Comparison of ENCODE assay signal across 24 mouse cellular contexts in the genomic region with DNA sequence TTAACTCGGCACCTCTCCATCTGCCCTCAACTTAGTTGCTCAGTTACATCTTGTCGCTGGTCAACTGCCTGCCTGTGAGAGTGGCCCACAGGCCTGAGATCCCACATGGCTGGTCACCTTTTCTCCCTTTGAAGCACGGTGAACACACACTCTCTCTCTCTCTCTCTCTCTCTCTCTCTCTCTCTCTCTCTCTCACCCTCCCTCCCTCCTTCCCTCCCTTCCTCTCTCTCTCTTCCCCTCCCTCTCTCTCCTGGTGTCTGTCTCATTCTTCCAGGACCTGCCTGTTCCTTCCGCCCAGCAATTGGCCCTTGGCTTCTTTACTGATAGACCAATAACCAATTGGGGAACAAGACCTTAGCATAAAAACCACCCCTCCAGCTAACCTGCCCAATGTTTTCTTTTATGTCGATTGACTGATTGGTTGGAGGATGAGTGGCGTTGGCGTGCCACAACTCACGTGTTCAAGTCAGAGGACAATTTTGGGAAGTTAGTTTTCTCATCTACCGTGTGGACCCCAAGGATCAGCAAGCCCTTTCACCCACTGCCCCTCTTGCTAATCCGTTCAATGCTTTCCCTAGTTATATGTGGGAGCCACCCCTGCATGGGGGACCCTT. TPM values are rescaled to one million over a fixed set of nuclear protein-coding genes. Genes with fewer than 3 reads are reported as not detected.
"Had no signal": no experiment of that assay in that cellular context is flagged by ENCODE, and none has a peak within 500 bp of the region (broad histone marks: within the 10 kb centered on the region; RNA-seq: fewer than 3 reads in every experiment).

No protein-coding gene starts in this region.

- H3K4me2 ChIP-seq: limb, embryonic 13.5 days; liver, embryonic 13.5 days; lung, embryonic 14.5 days; midbrain, embryonic 13.5 days; neural tube, embryonic 13.5 days had no signal

- DNase-seq: kidney, adult 18-20 months; kidney, adult 9 months; kidney, postnatal 25 days; layer of hippocampus, adult 9-11 months; liver; liver, embryonic 13.5 days; lung, embryonic 14.5 days; retina, postnatal 1 day; right cerebral cortex, postnatal 25 days; spleen, adult 18-20 months; thymus, adult 2 months; thymus, postnatal 25 days had no signal

- H3K9me3 ChIP-seq: limb, embryonic 10.5 days; limb, embryonic 13.5 days; liver, embryonic 13.5 days; midbrain, embryonic 10.5 days; midbrain, embryonic 13.5 days; neural tube, embryonic 13.5 days had no signal

- H3K27ac ChIP-seq: kidney, postnatal 0 days; limb, embryonic 10.5 days; limb, embryonic 13.5 days; liver, embryonic 13.5 days; macrophage; midbrain, embryonic 10.5 days; midbrain, embryonic 13.5 days; neural tube, embryonic 13.5 days had no signal

- H3K4me3 ChIP-seq: layer of hippocampus, adult 2 months; limb, embryonic 10.5 days; limb, embryonic 13.5 days; liver, embryonic 13.5 days; midbrain, embryonic 10.5 days; midbrain, embryonic 13.5 days; myocyte; neural tube, embryonic 13.5 days had no signal

- H3K9ac ChIP-seq: limb, embryonic 13.5 days; liver, embryonic 13.5 days; lung, embryonic 14.5 days; midbrain, embryonic 13.5 days; neural tube, embryonic 13.5 days had no signal

- ATAC-seq: lung, postnatal 0 days; midbrain, embryonic 13.5 days; midbrain, embryonic 16.5 days had no signal

- H3K27me3 ChIP-seq: limb, embryonic 13.5 days; liver, embryonic 13.5 days; midbrain, embryonic 13.5 days; neural tube, embryonic 13.5 days had no signal

RNA-seq across cellular contexts. Expression of gene Cnr2, which starts 31.1 kb away (rescaled TPM):
- total RNA-seq: left cerebral cortex, adult 18-20 months had no signal
- polyA plus RNA-seq: myocyte had no signal
